Mouse (Mus musculus) myocyte (in vitro differentiated cells): ENCODE data around the gene Bcar3. TPM values are rescaled to one million over a fixed set of nuclear protein-coding genes. Genes with fewer than 3 reads are reported as not detected.
A peak's percentile ranks its signal among the peaks of the same experiment; 100 is the strongest.

Experiments used
- H3K27me3 ChIP-seq: one replicate; pipeline ENCODE4 v1.6.1; 2011; ENCODE audit not compliant: control insufficient read depth, insufficient read depth, insufficient read length
- H3K36me3 ChIP-seq: one replicate; pipeline ENCODE4 v1.6.1; 2011; ENCODE audit not compliant: control insufficient read depth, insufficient read depth
- H3K4me2 ChIP-seq: one replicate; pipeline ENCODE4 v1.6.1; 2011; ENCODE audit warnings: low read depth, control low read depth
- H3K4me3 ChIP-seq: one replicate; pipeline ENCODE4 v1.5.1; 2011; ENCODE audit warnings: mild to moderate bottlenecking, control low read depth, moderate library complexity
- H3K79me2 ChIP-seq: one replicate; pipeline ENCODE4 v1.6.1; 2011; ENCODE audit not compliant: control insufficient read depth, insufficient read depth
- H3ac ChIP-seq: one replicate; pipeline ENCODE4 v1.6.1; 2011; ENCODE audit not compliant: control insufficient read depth, insufficient read length
- CEBPB ChIP-seq: IDR thresholded peaks from 2 replicates; pipeline ENCODE4 v1.6.1; 2011; ENCODE audit warnings: mild to moderate bottlenecking, moderate library complexity; ENCODE audit not compliant: poor library complexity, insufficient read depth, severe bottlenecking
- E2F4 ChIP-seq: IDR thresholded peaks from one replicate; pipeline ENCODE4 v1.6.1; 2011; ENCODE audit warnings: mild to moderate bottlenecking, control low read depth, moderate library complexity; ENCODE audit not compliant: insufficient read depth
- MAX ChIP-seq: IDR thresholded peaks from one replicate; pipeline ENCODE4 v1.6.1; 2011; ENCODE audit warnings: low read depth, mild to moderate bottlenecking, control low read depth
- MYOD1 ChIP-seq, 3 experiments: IDR thresholded peaks; one replicate each; pipeline ENCODE4 v1.6.1; 2011; ENCODE audit warnings: control low read depth in 2 of 3, low read depth in 2 of 3, mild to moderate bottlenecking in 2 of 3, moderate library complexity in 1 of 3; ENCODE audit not compliant: insufficient read length in 2 of 3, control insufficient read depth in 1 of 3
- MYOG ChIP-seq, 3 experiments: IDR thresholded peaks; one replicate each; pipeline ENCODE4 v1.6.1; 2011; ENCODE audit warnings: control low read depth in 2 of 3, low read depth in 2 of 3, mild to moderate bottlenecking in 2 of 3; ENCODE audit not compliant: insufficient read length in 2 of 3, control insufficient read depth in 1 of 3, insufficient read depth in 1 of 3
- POLR2A ChIP-seq: IDR thresholded peaks from one replicate; pipeline ENCODE4 v1.6.1; 2011; ENCODE audit warnings: low read depth, mild to moderate bottlenecking, control low read depth, moderate library complexity; ENCODE audit not compliant: insufficient read length
- POLR2AphosphoS2 ChIP-seq: IDR thresholded peaks from one replicate; pipeline ENCODE4 v1.6.1; 2011; ENCODE audit warnings: low read depth, control low read depth; ENCODE audit not compliant: insufficient read length
- REST ChIP-seq: IDR thresholded peaks from one replicate; pipeline ENCODE4 v1.6.1; 2011; ENCODE audit warnings: mild to moderate bottlenecking, control low read depth, moderate library complexity; ENCODE audit not compliant: insufficient read depth, insufficient read length
- SRF ChIP-seq: IDR thresholded peaks from one replicate; pipeline ENCODE4 v1.6.1; 2011; ENCODE audit warnings: low read depth; ENCODE audit not compliant: control insufficient read depth, insufficient read length
- TCF12 ChIP-seq: IDR thresholded peaks from one replicate; pipeline ENCODE4 v1.6.1; 2011; ENCODE audit warnings: mild to moderate bottlenecking, control low read depth; ENCODE audit not compliant: poor library complexity, insufficient read depth, severe bottlenecking
- TCF3 ChIP-seq: IDR thresholded peaks from one replicate; pipeline ENCODE4 v1.6.1; 2011; ENCODE audit warnings: low read depth, control low read depth; ENCODE audit not compliant: insufficient read length
- USF1 ChIP-seq: IDR thresholded peaks from one replicate; pipeline ENCODE4 v1.6.1; 2011; ENCODE audit warnings: low read depth, mild to moderate bottlenecking, control low read depth, moderate library complexity
- polyA plus RNA-seq: library from polyadenylated mRNA; unstranded; fragments of >200 nt; fragmentation: generic; extraction: Trizol; gene quantifications from one replicate; pipeline ENCODE4 v1.2.1, GENCODE M21; 2012; ENCODE audit warnings: missing spikeins

Gene Bcar3
- polyA plus RNA-seq, 1 experiment, result 21.4 TPM

GRCm38 (mm10) chr3:122403860-122404557 lies 110.1 kb downstream of the Bcar3 start:
- Histone ChIP-seq H3K4me2 (no peak overlapping the region), H3K27me3 (no peaks in the 10 kb centered on the region)
- TF ChIP-seq MYOG (IDR thresholded peaks at IDR 0.05; ENCODE audit: control insufficient read depth in 1 of 3, insufficient read depth in 1 of 3, insufficient read length in 2 of 3, low read depth in 2 of 3), result no peak
- TF ChIP-seq MYOD1 (IDR thresholded peaks at IDR 0.05; ENCODE audit: control insufficient read depth in 1 of 3, insufficient read length in 2 of 3, low read depth in 2 of 3), result no peak

GRCm38 (mm10) chr3:122405203-122405956 lies 111.4 kb downstream of the Bcar3 start:
- TF ChIP-seq POLR2A (no peak), TCF12 (no peak), SRF (no peak), TCF3 (no peak), MYOD1 (IDR thresholded peaks at IDR 0.05; ENCODE audit: control insufficient read depth in 1 of 3, insufficient read length in 2 of 3, low read depth in 2 of 3) (no peak), MAX (no peak), POLR2AphosphoS2 (no peak)
- Histone ChIP-seq H3ac (no peak overlapping the region), H3K79me2 (no peaks in the 10 kb centered on the region), H3K36me3 (no peaks in the 10 kb centered on the region), H3K4me3 (no peak overlapping the region), H3K4me2 (no peak overlapping the region), H3K27me3 (no peaks in the 10 kb centered on the region)

More at GRCm38 (mm10) chr3:122403860-122404557, 110.1 kb downstream of the Bcar3 start:
- Histone ChIP-seq H3ac (no peak overlapping the region), H3K79me2 (no peaks in the 10 kb centered on the region), H3K36me3 (no peaks in the 10 kb centered on the region), H3K4me3 (no peak overlapping the region)

DNA sequence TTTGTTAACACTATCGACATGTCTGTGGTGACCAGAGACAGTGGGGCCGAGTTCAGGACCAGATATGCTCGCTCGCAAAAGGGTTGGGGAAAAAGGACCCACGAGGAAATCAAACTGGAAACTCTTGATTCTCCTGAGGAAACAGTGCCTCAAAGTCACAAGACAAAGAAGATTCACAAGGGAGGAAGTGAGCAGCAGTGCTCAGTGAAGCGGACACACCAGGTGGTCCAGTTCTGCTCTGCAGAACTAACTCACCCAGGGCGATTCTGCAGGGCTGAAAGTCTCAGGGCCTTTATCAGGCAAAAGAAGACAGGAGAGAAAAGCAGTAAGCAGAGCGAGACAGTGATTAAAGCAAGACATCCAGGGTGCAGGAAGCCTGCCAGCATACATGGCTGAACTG lies 112.5 kb downstream of the Bcar3 start:
- Histone ChIP-seq H3K27me3 (no peaks in the 10 kb centered on the region), H3K36me3 (no peaks in the 10 kb centered on the region), H3K4me3 (no peak overlapping the region), H3ac (no peak overlapping the region), H3K79me2 (no peaks in the 10 kb centered on the region), H3K4me2 (no peak overlapping the region)
- TF ChIP-seq POLR2AphosphoS2 (no peak), USF1 (no peak), REST (no peak), TCF3 (no peak), SRF (no peak), E2F4 (no peak)

DNA sequence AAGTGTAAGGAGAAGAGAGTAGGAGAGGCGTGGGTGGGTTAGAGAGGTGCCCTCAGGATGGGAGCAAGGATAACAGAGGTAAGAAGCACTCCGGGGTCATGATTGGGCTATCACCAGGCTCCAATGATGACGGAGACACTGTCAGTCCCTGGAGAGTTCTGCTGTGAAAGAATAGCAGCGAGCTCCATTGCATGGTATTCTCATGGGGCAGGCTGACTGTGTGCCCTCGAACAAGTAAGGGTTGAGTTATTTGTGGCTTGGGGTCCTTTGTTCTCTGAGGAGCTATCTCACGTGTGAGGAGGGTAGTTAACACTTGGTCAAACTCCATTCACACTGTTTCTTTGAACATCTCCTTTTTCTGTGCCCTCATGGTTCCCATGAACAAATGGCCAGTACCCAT lies 113.8 kb downstream of the Bcar3 start:
- H3K36me3 ChIP-seq, result no peaks in the 10 kb centered on the region
- no peak overlapping the region for H3ac ChIP-seq
- TF ChIP-seq POLR2AphosphoS2 (no peak), MYOG (IDR thresholded peaks at IDR 0.05; ENCODE audit: control insufficient read depth in 1 of 3, insufficient read depth in 1 of 3, insufficient read length in 2 of 3, low read depth in 2 of 3) (no peak)
- peak overlapping the region; percentile 19 for H3K4me3 ChIP-seq
- no peaks in the 10 kb centered on the region for H3K27me3 ChIP-seq
- H3K4me2 ChIP-seq, result peak overlapping the region; percentile 96
- no peaks in the 10 kb centered on the region for H3K79me2 ChIP-seq

DNA sequence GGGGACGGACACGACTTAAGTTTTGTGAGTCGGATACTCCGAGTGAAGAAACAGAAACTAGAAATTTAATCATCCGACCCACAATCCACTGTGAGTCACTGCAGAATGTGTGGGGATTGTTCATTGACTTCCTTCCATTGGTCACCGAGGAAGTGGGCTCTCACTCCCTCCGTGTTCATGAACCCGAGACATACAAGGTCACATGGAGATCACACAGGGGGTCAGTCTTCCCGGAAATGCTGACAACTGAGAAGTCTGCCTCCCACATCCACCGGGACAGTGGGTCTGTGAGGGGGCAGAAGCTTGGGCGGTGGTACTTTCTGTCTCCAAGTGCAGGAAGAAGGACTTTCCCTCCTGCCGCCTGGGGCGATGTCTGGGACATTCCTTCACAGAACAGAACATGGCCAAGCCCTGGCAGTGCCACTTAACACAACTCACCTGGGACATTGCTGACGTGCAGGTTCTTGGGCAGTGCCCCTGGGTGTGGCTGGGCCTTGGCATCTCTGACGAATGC lies 114.9 kb downstream of the Bcar3 start:
- H3K36me3 ChIP-seq, result no peaks in the 10 kb centered on the region
- peak overlapping the region; percentile 19 for H3K4me3 ChIP-seq
- H3K27me3 ChIP-seq, result no peaks in the 10 kb centered on the region
- no peaks in the 10 kb centered on the region for H3K79me2 ChIP-seq
- TF ChIP-seq POLR2AphosphoS2 (no peak), SRF (no peak), MYOD1 (IDR thresholded peaks at IDR 0.05; ENCODE audit: control insufficient read depth in 1 of 3, insufficient read length in 2 of 3, low read depth in 2 of 3) (no peak), MYOG (IDR thresholded peaks at IDR 0.05; ENCODE audit: control insufficient read depth in 1 of 3, insufficient read depth in 1 of 3, insufficient read length in 2 of 3, low read depth in 2 of 3) (no peak), POLR2A (peak; percentile 18), CEBPB (no peak), TCF3 (no peak), REST (no peak)
- H3K4me2 ChIP-seq, result peak overlapping the region; percentile 96
- no peak overlapping the region for H3ac ChIP-seq

DNA sequence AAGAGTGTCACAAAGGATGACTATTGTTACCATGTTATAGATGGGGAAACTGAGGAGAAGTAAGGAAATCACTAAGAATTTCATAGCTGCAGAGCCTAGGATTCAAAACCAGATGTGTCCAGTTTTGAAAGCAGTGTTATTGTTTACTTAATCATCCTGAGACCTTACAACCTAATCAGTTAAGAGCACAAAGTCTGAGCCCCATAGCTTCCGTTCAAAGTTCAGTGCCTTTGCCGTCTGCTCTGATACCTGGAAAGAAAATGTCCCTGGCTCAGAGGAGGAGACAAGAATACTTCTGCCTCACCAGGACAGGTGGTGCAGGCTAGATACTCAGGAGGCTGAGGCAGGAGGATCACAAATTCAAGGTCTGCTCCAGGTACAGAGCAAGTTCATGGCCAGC lies 117.7 kb downstream of the Bcar3 start:
- Histone ChIP-seq H3K27me3 (no peaks in the 10 kb centered on the region), H3ac (no peak overlapping the region), H3K4me2 (no peak overlapping the region), H3K36me3 (no peaks in the 10 kb centered on the region), H3K4me3 (no peak overlapping the region), H3K79me2 (no peaks in the 10 kb centered on the region)
- TF ChIP-seq E2F4, result no peak
- no peak for TF ChIP-seq MYOD1 (IDR thresholded peaks at IDR 0.05; ENCODE audit: control insufficient read depth in 1 of 3, insufficient read length in 2 of 3, low read depth in 2 of 3)
- TF ChIP-seq CEBPB, result no peak
- TF ChIP-seq POLR2AphosphoS2, result no peak
- no peak for TF ChIP-seq MYOG (IDR thresholded peaks at IDR 0.05; ENCODE audit: control insufficient read depth in 1 of 3, insufficient read depth in 1 of 3, insufficient read length in 2 of 3, low read depth in 2 of 3)
- no peak for TF ChIP-seq TCF12
- no peak for TF ChIP-seq USF1
- no peak for TF ChIP-seq MAX
- no peak for TF ChIP-seq TCF3
- no peak for TF ChIP-seq REST
- no peak for TF ChIP-seq POLR2A
- TF ChIP-seq SRF, result no peak
